Mouse (Mus musculus): ENCODE data around the gene Nudt14. TPM values are rescaled to one million over a fixed set of nuclear protein-coding genes. Genes with fewer than 3 reads are reported as not detected.

The Nudt14 gene
- polyA plus RNA-seq, 1 experiment from 2014 or later: 103 TPM

GRCm38 (mm10) chr12:112928401-112929241 is 13.3 kb downstream of the Nudt14 start:
- peaks cover 31% of the 10 kb centered on the region for H3K4me1 ChIP-seq
- H3K9me3 ChIP-seq: no peaks in the 10 kb centered on the region
- H3K4me3 ChIP-seq: peak overlapping the region; percentile 63
- H3K27ac ChIP-seq: peak overlapping the region; percentile 64
- WGBS: 1% methylated on average over 124 of the region's 124 CpGs
- H3K4me2 ChIP-seq: peak overlapping the region; percentile 98
- ATAC-seq (ENCODE audit: insufficient number of reproducible peaks, insufficient read depth, low FRiP score, low TSS enrichment, low read depth): no peak
- H3K36me3 ChIP-seq: no peaks in the 10 kb centered on the region
- peak overlapping the region; percentile 70 for H3K9ac ChIP-seq
- peaks cover 71% of the 10 kb centered on the region for H3K27me3 ChIP-seq

- H3K4me1 ChIP-seq: peaks cover 31% of the 10 kb centered on the region
- peaks cover 66% of the 10 kb centered on the region for H3K27me3 ChIP-seq
- H3K4me3 ChIP-seq: peak overlapping the region; percentile 63
- H3K4me2 ChIP-seq: peak overlapping the region; percentile 98
- H3K36me3 ChIP-seq: no peaks in the 10 kb centered on the region
- ATAC-seq (ENCODE audit: insufficient number of reproducible peaks, insufficient read depth, low FRiP score, low TSS enrichment, low read depth): no peak
- 0 out of 2 replicates have a peak overlapping the region, but pooled peaks have one; percentile 7 for H3K9ac ChIP-seq
- no peak overlapping the region for H3K27ac ChIP-seq
- no peaks in the 10 kb centered on the region for H3K9me3 ChIP-seq
- WGBS: 51% methylated on average over 14 of the region's 14 CpGs
Measured at GRCm38 (mm10) chr12:112927265-112927664, 14.7 kb downstream of the Nudt14 start.

- Histone ChIP-seq H3K4me3 (no peak overlapping the region), H3K36me3 (no peaks in the 10 kb centered on the region), H3K4me2 (no peak overlapping the region), H3K9ac (no peak overlapping the region), H3K27me3 (peaks cover 53% of the 10 kb centered on the region), H3K9me3 (no peaks in the 10 kb centered on the region), H3K27ac (no peak overlapping the region), H3K4me1 (peaks cover 32% of the 10 kb centered on the region)
- no peak for ATAC-seq (ENCODE audit: insufficient number of reproducible peaks, insufficient read depth, low FRiP score, low TSS enrichment, low read depth)
- 80% methylated on average over 6 of the region's 6 CpGs for WGBS
Measured at GRCm38 (mm10) chr12:112925950-112926349, 16.0 kb downstream of the Nudt14 start.

GRCm38 (mm10) chr12:112922541-112922940 is 19.4 kb downstream of the Nudt14 start:
- H3K9me3 ChIP-seq: no peaks in the 10 kb centered on the region
- peaks cover 18% of the 10 kb centered on the region; the same call in 1 of the 2 replicates for H3K4me1 ChIP-seq
- no peak for ATAC-seq (ENCODE audit: insufficient number of reproducible peaks, insufficient read depth, low FRiP score, low TSS enrichment, low read depth)
- H3K27me3 ChIP-seq: peaks cover 19% of the 10 kb centered on the region
- 6% methylated on average over 3 of the region's 3 CpGs for WGBS
- 0 out of 2 replicates have a peak, but pooled peaks cover 2% of the 10 kb centered on the region for H3K36me3 ChIP-seq
- H3K4me2 ChIP-seq: no peak overlapping the region
- no peak overlapping the region for H3K4me3 ChIP-seq
- no peak overlapping the region; the same call in 1 of the 2 replicates for H3K9ac ChIP-seq
- H3K27ac ChIP-seq: no peak overlapping the region

GRCm38 (mm10) chr12:112921518-112921917 is 20.4 kb downstream of the Nudt14 start:
- WGBS: 82% methylated on average over 12 of the region's 12 CpGs
- ATAC-seq (ENCODE audit: insufficient number of reproducible peaks, insufficient read depth, low FRiP score, low TSS enrichment, low read depth): no peak
- Histone ChIP-seq H3K9ac (peak overlapping the region; percentile 16; the same call in 1 of the 2 replicates), H3K4me3 (no peak overlapping the region), H3K4me2 (no peak overlapping the region), H3K9me3 (no peaks in the 10 kb centered on the region), H3K27ac (no peak overlapping the region), H3K4me1 (peaks cover 18% of the 10 kb centered on the region; the same call in 1 of the 2 replicates), H3K36me3 (0 out of 2 replicates have a peak, but pooled peaks cover 4% of the 10 kb centered on the region), H3K27me3 (peaks cover 9% of the 10 kb centered on the region)

DNA sequence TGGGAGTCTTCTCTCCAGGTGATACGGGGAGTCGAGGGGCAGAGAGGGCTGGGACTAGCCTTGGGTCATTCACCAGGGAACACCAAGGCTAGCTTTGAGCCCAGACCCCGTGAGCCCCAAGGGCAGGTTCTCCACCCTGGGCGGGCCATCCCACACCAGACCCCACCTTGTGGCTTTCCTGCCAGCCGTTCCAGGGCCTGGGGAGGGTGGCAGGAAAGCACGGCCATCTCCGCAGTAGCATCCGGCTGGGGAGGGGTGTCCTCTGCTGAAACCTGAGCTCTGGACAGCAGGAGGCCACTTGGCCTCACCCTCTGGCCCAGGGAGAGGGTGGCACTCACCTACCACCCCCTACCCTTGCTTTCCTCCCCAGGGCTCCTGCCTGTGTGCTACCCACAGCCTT is 24.0 kb downstream of the Nudt14 start:
- no peak for ATAC-seq (ENCODE audit: insufficient number of reproducible peaks, insufficient read depth, low FRiP score, low TSS enrichment, low read depth)
- Histone ChIP-seq H3K9ac (no peak overlapping the region), H3K27ac (no peak overlapping the region), H3K27me3 (no peaks in the 10 kb centered on the region), H3K36me3 (peaks cover 9% of the 10 kb centered on the region; the same call in 1 of the 2 replicates), H3K4me1 (peaks cover 13% of the 10 kb centered on the region; the same call in 1 of the 2 replicates), H3K4me2 (no peak overlapping the region), H3K4me3 (no peak overlapping the region), H3K9me3 (no peaks in the 10 kb centered on the region)
- WGBS: 43% methylated on average over 8 of the region's 8 CpGs

DNA sequence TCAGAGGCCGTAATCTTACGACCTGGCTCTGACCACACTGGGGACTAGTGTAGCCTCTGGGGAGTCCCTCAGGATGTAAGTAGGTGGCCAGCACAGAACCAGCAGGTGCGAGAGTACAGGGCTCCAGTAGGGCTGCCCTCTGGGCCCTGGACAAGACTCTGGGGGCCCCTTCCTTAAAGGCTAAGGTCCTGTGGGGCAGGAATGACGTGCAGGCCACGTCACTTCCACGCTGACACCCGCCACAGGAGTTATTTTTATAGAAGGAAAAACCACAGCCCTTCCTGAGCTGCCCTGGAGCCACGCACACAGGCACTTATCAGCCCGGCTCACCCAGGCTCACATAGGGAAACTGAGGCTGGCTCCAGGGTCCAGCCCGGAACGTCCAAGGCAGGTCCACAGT is 24.4 kb downstream of the Nudt14 start:
- Histone ChIP-seq H3K36me3 (peaks cover 9% of the 10 kb centered on the region; the same call in 1 of the 2 replicates), H3K4me3 (no peak overlapping the region), H3K27ac (no peak overlapping the region), H3K4me2 (no peak overlapping the region), H3K9ac (no peak overlapping the region), H3K9me3 (no peaks in the 10 kb centered on the region), H3K27me3 (no peaks in the 10 kb centered on the region), H3K4me1 (peaks cover 8% of the 10 kb centered on the region; the same call in 1 of the 2 replicates)
- WGBS: 76% methylated on average over 11 of the region's 11 CpGs
- ATAC-seq (ENCODE audit: insufficient number of reproducible peaks, insufficient read depth, low FRiP score, low TSS enrichment, low read depth): no peak

DNA sequence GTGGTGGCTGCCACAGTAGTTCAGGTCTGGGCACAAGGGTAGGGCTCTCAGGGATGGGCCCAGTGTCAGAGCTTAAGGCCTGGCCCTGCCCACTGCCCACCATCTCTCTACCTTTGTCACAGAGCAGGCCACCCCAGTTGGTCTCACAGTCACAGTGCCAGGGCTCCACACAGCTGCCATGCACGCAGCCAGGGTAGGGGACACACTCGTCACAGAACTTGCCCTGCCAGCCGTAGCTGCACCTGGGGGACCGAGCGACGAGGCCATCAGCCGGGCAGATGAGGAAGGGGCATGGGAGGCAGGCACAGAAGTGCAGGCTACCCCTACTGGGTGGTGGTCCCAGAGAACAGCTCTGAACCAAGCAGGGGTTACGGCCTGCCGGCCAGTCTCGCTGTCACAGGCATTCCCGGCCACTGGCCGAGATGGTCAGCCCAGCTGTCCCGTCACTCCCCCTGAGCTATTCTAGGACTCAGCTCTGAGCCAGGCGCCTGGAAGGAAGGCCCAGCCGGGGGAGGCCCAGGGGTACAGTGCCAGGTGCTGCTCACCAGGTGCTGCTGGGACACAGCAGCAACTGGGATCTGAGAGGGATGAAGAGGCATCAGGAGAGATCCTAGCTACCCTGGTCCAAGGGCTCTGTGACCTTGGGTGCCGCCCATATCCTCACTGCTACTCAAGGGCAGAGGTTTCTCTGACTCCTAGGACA is 25.1 kb downstream of the Nudt14 start:
- Histone ChIP-seq H3K4me2 (no peak overlapping the region), H3K9me3 (no peaks in the 10 kb centered on the region), H3K36me3 (peaks cover 9% of the 10 kb centered on the region; the same call in 1 of the 2 replicates), H3K4me3 (no peak overlapping the region), H3K27ac (no peak overlapping the region), H3K9ac (no peak overlapping the region), H3K4me1 (peaks cover 5% of the 10 kb centered on the region; the same call in 1 of the 2 replicates), H3K27me3 (no peaks in the 10 kb centered on the region)
- no peak for ATAC-seq (ENCODE audit: insufficient number of reproducible peaks, insufficient read depth, low FRiP score, low TSS enrichment, low read depth)
- WGBS: 85% methylated on average over 16 of the region's 16 CpGs

DNA sequence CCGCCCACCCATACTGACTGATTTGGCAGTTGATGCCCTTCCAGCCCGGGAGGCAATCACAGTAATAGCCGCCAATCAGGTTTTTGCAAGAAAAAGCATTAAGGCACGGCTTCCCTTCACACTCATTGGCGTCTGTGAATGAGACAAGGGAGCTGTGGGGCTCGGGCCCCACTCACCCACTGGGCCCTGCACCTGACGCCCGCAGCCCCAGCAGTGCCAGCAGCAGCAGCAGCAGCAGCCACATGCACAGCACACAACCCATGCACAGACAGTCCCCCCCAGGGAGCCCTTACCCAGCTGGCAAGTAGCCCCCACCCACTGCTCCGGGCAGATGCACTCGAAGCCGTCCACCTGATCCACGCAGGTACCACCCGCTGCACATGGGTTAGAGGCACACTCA is 26.3 kb downstream of the Nudt14 start:
- H3K27ac ChIP-seq: no peak overlapping the region

GRCm38 (mm10) chr12:112914527-112914926 is 27.4 kb downstream of the Nudt14 start:
- whole genome bisulfite sequencing: 79% methylated on average over 11 of the region's 11 CpGs
- H3K27me3 ChIP-seq: no peaks in the 10 kb centered on the region
- ATAC-seq (ENCODE audit: insufficient number of reproducible peaks, insufficient read depth, low FRiP score, low TSS enrichment, low read depth): no peak
- H3K9ac ChIP-seq: no peak overlapping the region
- H3K9me3 ChIP-seq: no peaks in the 10 kb centered on the region
- peaks cover 5% of the 10 kb centered on the region; the same call in 1 of the 2 replicates for H3K4me1 ChIP-seq
- H3K4me3 ChIP-seq: no peak overlapping the region
- H3K36me3 ChIP-seq: peaks cover 13% of the 10 kb centered on the region; the same call in 1 of the 2 replicates
- H3K27ac ChIP-seq: no peak overlapping the region; the same call in 1 of the 2 replicates
- no peak overlapping the region for H3K4me2 ChIP-seq

More for the DNA sequence above, 26.3 kb downstream of the Nudt14 start:
- H3K4me3 ChIP-seq: no peak overlapping the region
- no peaks in the 10 kb centered on the region for H3K9me3 ChIP-seq
- H3K9ac ChIP-seq: no peak overlapping the region
- WGBS: 78% methylated on average over 13 of the region's 13 CpGs
- no peak for ATAC-seq (ENCODE audit: insufficient number of reproducible peaks, insufficient read depth, low FRiP score, low TSS enrichment, low read depth)
- no peaks in the 10 kb centered on the region for H3K27me3 ChIP-seq
- H3K36me3 ChIP-seq: peaks cover 9% of the 10 kb centered on the region; the same call in 1 of the 2 replicates
- H3K4me2 ChIP-seq: no peak overlapping the region
- peaks cover 5% of the 10 kb centered on the region; the same call in 1 of the 2 replicates for H3K4me1 ChIP-seq

GRCm38 (mm10) chr12:112912951-112913745 is 28.8 kb downstream of the Nudt14 start:
- no peak overlapping the region for H3K4me3 ChIP-seq
- WGBS: 85% methylated on average over 28 of the region's 28 CpGs
- H3K36me3 ChIP-seq: peaks cover 19% of the 10 kb centered on the region; the same call in 1 of the 2 replicates
- no peak overlapping the region for H3K27ac ChIP-seq
- no peak overlapping the region for H3K4me2 ChIP-seq
- H3K9ac ChIP-seq: no peak overlapping the region
- no peaks in the 10 kb centered on the region for H3K27me3 ChIP-seq
- H3K4me1 ChIP-seq: peaks cover 5% of the 10 kb centered on the region; the same call in 1 of the 2 replicates
- ATAC-seq (ENCODE audit: insufficient number of reproducible peaks, insufficient read depth, low FRiP score, low TSS enrichment, low read depth): no peak
- H3K9me3 ChIP-seq: no peaks in the 10 kb centered on the region

All from embryonic facial prominence, embryonic 13.5 days (tissue).